Mouse (Mus musculus): ENCODE measurements around the gene Atp6v1g1. TPM values are rescaled to one million over a fixed set of nuclear protein-coding genes. Genes with fewer than 3 reads are reported as not detected.
A peak's percentile ranks its signal among the peaks of the same experiment; 100 is the strongest.

Gene Atp6v1g1
- total RNA-seq (2021), result 100 to 1,000 TPM; 212 to 239 TPM
- long read RNA-seq, experiment 1, transcript Atp6v1g1-201 (3 exons, 1,135 nt), result major isoform, 298 of 309 reads
- long read RNA-seq, experiment 1, partial matches to known transcripts, result 5 of 309 reads
- long read RNA-seq, experiment 1, other reads (novel, unspliced or antisense), result 6 of 309 reads
- long read RNA-seq, experiment 2, transcript Atp6v1g1-201 (3 exons, 1,135 nt), result major isoform, 326 of 337 reads
- long read RNA-seq, experiment 2, partial matches to known transcripts, result 3 of 337 reads
- long read RNA-seq, experiment 2, other reads (novel, unspliced or antisense), result 8 of 337 reads

DNA sequence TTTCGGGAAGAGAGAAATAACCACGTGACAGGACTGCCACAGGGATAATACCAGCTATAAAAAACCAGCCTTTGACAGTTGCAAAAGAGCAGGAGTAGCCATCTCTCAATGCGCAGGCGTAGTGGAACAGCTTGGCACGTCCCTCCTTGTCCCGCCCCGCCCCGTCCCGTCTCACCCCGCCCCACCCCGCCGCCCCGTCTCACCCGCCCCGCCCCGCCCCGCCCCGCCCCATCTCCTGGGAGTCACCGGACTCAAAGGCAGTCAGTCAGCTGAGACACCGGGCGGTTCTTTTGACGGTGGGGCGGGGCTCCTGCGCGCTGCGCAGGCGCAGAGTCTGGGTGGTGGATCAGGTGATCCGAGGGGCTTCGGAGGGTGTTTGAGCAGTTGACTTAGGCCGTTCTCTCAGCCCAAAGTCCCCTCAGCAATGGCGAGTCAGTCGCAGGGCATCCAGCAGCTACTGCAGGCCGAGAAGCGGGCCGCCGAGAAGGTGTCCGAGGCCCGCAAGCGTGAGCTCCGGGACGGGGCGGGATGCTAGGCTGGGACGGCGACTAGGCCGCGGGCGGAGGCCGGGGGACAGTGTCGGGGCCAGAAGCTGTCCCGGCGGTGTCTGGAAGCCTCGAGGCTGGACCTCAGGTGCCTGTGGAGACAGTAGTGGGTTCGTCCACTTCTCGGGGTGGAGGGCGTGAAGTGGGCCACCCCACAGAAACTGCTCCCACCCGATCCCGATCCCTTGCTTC lies at the start of gene Atp6v1g1:
TSS of gene Atp6v1g1 (plus strand) at position 279 of the 737 bp plus-strand sequence.
- intact Hi-C loops (cut with DNase I), result loop anchor here (5.0 kb wide), 2 partner anchors 47 to 132 kb away; partner anchors contain the start of gene Whrn
- TF ChIP-seq CTCF (IDR thresholded peaks at IDR 0.05), result no peak
- Histone ChIP-seq H3K27ac (peak within 1 kb of the TSS; percentile 95), H3K4me3 (peak within 1 kb of the TSS; percentile 99)
- peak; percentile 97 for DNase-seq

GRCm38 (mm10) chr4:63494967-63495914 lies 49.3 kb upstream of the Atp6v1g1 start:
- intact Hi-C loops (cut with DNase I), result loop anchor here (5.0 kb wide), 1 partner anchor 47 kb away; the partner anchor contains the start of gene Atp6v1g1
- Histone ChIP-seq H3K27ac (peak overlapping the region; percentile 60), H3K4me3 (peak overlapping the region; percentile 74)
- DNase-seq, result peak; percentile 69
- no peak for TF ChIP-seq CTCF (IDR thresholded peaks at IDR 0.05)

- DNase-seq, result peak; percentile 87
- no peak for TF ChIP-seq CTCF (IDR thresholded peaks at IDR 0.05)
- peak within 1 kb of the TSS; percentile 74 for H3K4me3 ChIP-seq
- H3K27ac ChIP-seq, result peak within 1 kb of the TSS; percentile 60
- intact Hi-C loops (cut with DNase I), result loop anchor here (5.0 kb wide), 1 partner anchor 46 kb away; the partner anchor contains the start of gene Atp6v1g1
Observed at GRCm38 (mm10) chr4:63495915-63496278, 48.7 kb upstream of the Atp6v1g1 start, which contains the start of gene Whrn. Gene Whrn, minus strand, starts transcription at chr4:63495991.

- TF ChIP-seq CTCF (IDR thresholded peaks at IDR 0.05), result no peak
- peak overlapping the region; percentile 74 for H3K4me3 ChIP-seq
- intact Hi-C loops (cut with DNase I), result loop anchor here (5.0 kb wide), 1 partner anchor 46 kb away; the partner anchor contains the start of gene Atp6v1g1
- H3K27ac ChIP-seq, result peak overlapping the region; percentile 60
- no peak for DNase-seq
Observed at GRCm38 (mm10) chr4:63496312-63496711, 48.3 kb upstream of the Atp6v1g1 start.

GRCm38 (mm10) chr4:63498346-63498745 lies 46.2 kb upstream of the Atp6v1g1 start:
- TF ChIP-seq CTCF (IDR thresholded peaks at IDR 0.05), result no peak; the same call in 1 of the 2 replicates
- H3K4me3 ChIP-seq, result no peak overlapping the region
- no peak for DNase-seq
- no peak overlapping the region for H3K27ac ChIP-seq
- intact Hi-C loops (cut with DNase I), result loop anchor here (5.0 kb wide), 1 partner anchor 44 kb away; the partner anchor contains the start of gene Atp6v1g1

DNA sequence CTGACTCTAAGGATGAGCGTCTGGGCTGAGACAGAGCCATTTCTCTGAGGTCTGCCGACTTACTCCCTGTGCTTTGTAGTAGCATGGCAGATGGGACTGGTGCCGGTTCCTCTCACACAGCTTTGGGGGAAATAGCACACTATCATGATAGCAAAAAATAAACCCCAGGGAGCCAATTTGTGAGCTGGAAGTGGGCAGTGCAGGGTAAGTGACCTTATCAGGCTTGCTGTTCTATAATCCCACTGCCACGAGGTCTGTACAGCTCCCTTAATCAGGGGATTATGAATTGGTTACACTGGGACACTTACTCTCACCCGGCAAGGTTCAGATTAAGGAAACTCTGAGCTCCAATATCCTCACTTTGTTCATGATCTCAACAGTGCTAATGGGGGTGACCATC lies 43.5 kb upstream of the Atp6v1g1 start:
- intact Hi-C loops (cut with DNase I), result no loop called here
- Histone ChIP-seq H3K27ac (no peak overlapping the region), H3K4me3 (no peak overlapping the region)
- DNase-seq, result no peak
- TF ChIP-seq CTCF (IDR thresholded peaks at IDR 0.05), result no peak

- DNase-seq, result no peak
- TF ChIP-seq CTCF (IDR thresholded peaks at IDR 0.05), result no peak
- intact Hi-C loops (cut with DNase I), result no loop called here
- Histone ChIP-seq H3K4me3 (no peak overlapping the region), H3K27ac (no peak overlapping the region)
Observed at GRCm38 (mm10) chr4:63503949-63504348, 40.6 kb upstream of the Atp6v1g1 start.

DNA sequence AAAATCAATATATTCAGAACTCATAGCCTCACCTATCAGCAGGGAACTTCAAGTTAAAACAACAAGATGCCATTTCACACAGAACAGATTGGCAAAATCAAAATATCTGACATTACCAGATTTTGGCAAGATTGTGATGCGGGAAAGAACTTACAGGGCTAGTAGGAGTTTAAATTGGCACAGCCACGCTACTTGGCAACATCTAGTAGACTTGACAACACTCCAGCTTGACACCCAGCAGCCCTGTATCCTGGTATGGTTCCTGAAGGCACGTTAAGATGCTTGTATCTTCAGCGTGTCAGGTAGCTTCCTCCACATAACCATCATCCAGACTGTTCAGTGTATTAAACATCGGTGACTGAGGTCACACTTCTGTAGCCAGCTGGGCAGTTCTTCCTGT lies 37.1 kb upstream of the Atp6v1g1 start:
- Histone ChIP-seq H3K27ac (no peak overlapping the region), H3K4me3 (no peak overlapping the region)
- no peak for DNase-seq
- no peak for TF ChIP-seq CTCF (IDR thresholded peaks at IDR 0.05)
- intact Hi-C loops (cut with DNase I), result loop anchor here (5.0 kb wide), 3 partner anchors 50 to 335 kb away; partner anchors contain the start of gene Tmem268

DNA sequence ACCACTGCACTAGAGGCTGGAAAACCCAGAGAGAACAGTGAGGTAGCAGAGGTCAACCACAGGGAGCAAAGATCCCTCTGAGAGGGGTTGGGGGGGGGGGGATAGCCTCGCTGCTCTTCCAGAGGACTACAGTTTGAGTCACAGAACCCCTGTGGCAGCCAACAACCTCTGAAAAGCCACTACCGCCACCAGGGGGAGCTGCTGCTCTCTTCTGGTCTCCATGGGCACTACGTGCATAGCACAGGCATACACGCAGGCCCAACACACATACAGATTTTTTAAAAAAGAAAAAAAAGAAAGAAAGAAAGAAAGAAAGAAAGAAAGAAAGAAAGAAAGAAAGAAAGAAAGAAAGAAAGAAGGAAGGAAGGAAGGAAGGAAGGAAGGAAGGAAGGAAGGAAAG lies 36.3 kb upstream of the Atp6v1g1 start:
- intact Hi-C loops (cut with DNase I), result loop anchor here (1.0 to 5.0 kb wide), 5 partner anchors 49 to 441 kb away; partner anchors contain the start of gene Tmem268
- DNase-seq, result peak; percentile 89
- peak; percentile 78 for TF ChIP-seq CTCF (IDR thresholded peaks at IDR 0.05)
- Histone ChIP-seq H3K27ac (no peak overlapping the region), H3K4me3 (no peak overlapping the region)

GRCm38 (mm10) chr4:63512921-63513320 lies 31.7 kb upstream of the Atp6v1g1 start:
- intact Hi-C loops (cut with DNase I), result no loop called here
- Histone ChIP-seq H3K4me3 (no peak overlapping the region), H3K27ac (no peak overlapping the region)
- TF ChIP-seq CTCF (IDR thresholded peaks at IDR 0.05), result no peak
- DNase-seq, result no peak

GRCm38 (mm10) chr4:63514454-63514984 lies 30.1 kb upstream of the Atp6v1g1 start:
- Histone ChIP-seq H3K27ac (no peak overlapping the region), H3K4me3 (no peak overlapping the region)
- intact Hi-C loops (cut with DNase I), result no loop called here
- no peak for DNase-seq
- TF ChIP-seq CTCF (IDR thresholded peaks at IDR 0.05), result no peak

GRCm38 (mm10) chr4:63515021-63515420 lies 29.6 kb upstream of the Atp6v1g1 start:
- no peak for DNase-seq
- no peak overlapping the region for H3K4me3 ChIP-seq
- no peak for TF ChIP-seq CTCF (IDR thresholded peaks at IDR 0.05)
- intact Hi-C loops (cut with DNase I), result no loop called here
- H3K27ac ChIP-seq, result no peak overlapping the region
